Mouse (Mus musculus) ovary, postnatal 14 days (tissue): ENCODE measurements around the gene Suclg1.

Source experiments
- DNase-seq: peaks from one replicate; pipeline ENCODE4 v3.0.0; 2022; ENCODE audit warnings: low spot score

The Suclg1 gene

DNA sequence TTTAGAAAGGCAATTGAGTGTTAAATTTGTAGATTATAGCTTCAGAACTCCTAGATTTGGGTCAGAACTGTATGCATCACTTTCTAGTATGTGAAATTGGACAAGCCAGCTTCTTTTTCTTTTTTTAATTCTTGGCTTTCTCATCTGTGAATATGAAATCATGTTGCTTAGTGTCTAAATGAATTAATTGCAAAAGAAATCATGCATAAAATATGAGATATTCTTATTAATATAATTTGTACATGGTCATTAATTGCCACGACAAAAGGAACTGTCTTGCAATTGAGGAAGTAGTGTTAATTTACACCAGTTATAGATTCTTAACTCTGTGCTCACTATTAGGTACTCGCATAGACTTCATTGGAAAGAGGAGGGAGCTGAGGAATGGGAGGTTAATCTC, 74.1 kb downstream of the Suclg1 start:
- no peak for DNase-seq
